Mouse (Mus musculus) thymus, postnatal 4 days (tissue): ENCODE results near the gene Arhgap8.
"Not testable (repeated sequence)": the region's sequence is repeated elsewhere in the genome, so short reads cannot be mapped to it uniquely, and the experiment has no call there.

Experiments used
- DNase-seq: peaks from one replicate; pipeline ENCODE4 v3.0.0; 2021

Arhgap8 gene

GRCm38 (mm10) chr15:84698189-84698588 is 21.7 kb upstream of the Arhgap8 start:
- DNase-seq = no peak

GRCm38 (mm10) chr15:84700147-84700794 is 19.6 kb upstream of the Arhgap8 start:
- peak; percentile 84 for DNase-seq

GRCm38 (mm10) chr15:84701947-84702346 is 17.9 kb upstream of the Arhgap8 start:
- peak; percentile 49 for DNase-seq

- DNase-seq = no peak
These were observed 17.2 kb upstream of the Arhgap8 start for GRCm38 (mm10) chr15:84702391-84703345.

DNA sequence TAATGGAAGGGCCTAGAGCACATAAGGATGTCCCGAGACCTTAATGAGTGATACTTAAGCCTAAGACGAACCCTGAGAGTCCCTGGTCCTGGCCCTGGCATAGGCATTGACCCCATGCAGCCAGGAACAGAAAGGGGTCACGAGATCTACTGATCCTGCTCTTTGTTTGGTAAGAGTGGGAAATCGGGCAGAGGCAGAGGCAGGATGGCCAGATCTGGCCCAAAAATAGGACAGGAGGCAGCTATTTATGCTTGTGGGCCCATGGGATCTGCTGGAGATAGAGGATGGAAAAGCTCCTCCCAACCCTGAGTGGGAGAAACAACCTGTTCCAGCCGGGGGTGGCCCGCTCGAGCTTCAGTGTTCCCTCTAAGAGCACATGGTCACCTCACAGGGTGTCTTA is 15.9 kb upstream of the Arhgap8 start:
- DNase-seq = no peak

DNA sequence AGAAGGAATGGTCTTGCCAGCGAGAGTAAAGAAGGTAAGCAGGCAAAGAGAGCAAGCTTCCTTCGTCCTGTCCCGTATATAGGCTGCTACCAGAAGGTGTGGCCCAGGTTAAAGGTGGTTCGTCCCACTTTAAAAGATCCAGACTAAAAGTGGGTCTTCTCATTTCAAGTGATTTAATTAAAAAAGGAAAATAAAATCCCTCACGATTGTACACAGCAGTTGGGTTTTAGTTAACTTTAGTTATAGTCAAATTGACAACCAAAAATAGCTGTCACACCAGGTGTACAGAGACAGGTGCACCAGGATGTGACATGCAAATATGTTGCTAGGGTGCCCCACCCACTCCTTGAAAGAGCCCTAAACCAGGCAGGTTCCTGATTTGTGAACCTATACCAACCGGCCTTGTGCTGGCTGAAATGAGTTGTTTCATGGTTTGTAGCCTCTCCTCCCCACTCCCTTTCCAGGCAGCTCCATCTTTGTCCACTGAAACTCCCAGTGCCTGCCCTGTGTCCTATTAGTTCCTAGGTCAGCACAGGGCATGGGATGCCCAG is 14.4 kb upstream of the Arhgap8 start:
- DNase-seq = no peak

DNA sequence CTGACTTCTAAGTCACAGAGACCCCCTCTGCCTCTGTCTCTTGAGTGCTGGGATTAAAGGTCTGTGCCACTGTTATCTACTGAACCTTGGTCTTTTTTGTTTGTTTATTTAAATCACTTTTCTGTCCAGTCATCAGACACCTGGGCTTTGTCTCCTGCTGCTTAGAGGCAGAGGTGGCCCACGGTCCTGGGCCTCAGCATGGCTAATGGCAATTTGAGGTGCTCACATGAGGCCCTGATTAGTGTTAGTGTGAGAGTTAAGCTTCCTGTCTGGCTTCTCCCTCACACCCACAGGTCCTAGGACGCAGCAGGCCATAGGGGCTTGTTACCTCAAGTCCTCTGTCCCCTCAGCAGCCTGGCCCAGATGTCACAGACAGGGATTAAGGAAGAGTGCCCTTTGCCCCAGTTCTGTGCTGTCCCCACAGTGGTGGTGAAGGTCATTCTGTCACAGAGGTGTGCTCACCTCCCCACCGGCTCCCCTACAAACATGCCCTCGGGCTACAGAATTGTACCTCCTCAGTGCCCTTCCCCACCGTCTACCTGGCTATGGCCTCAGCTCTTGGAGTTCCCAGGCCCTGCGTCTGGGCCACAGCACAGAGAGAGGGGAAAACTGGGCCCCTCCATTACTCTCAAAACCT is 12.8 kb upstream of the Arhgap8 start:
- DNase-seq = no peak

DNA sequence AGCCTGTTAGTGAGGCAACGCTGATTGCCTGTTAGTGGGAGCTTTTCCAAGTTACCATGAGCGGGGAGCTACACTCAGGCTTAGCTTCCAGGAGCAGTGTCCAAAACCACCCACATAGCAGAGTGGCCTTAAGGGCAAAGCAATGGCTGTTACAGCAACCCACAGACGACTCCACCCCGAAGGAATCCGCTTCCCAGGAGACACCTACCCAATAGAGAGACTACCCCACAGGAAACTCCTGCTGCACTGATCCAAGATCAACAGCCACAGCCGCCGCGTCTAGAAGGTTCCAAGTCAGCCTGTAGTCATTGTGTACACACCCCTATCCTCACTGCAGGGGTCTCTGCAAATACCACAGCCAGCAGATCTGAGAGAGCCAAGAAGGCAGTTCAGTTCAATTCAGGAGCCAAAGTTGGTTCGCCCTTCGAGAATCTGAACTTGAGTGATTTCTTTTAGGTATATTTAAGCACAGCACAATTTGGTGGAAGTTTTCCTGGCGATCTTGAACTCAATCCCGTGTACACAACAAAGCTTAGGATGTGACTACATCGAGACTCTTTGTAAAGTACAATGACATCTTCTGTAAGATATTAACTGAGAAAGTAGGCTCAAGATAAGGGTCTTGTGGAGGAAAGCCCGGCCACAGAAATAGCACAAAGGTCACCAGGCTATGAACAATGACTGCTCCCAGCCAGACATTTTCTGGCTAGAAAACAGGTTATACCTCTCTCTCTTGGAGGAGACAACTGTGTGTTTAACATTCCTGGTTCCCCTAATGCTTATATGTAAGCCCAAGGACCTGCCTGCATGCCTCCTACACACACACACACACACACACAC is 7.1 kb upstream of the Arhgap8 start:
- no peak for DNase-seq

- peak; percentile 42 for DNase-seq
These were observed 5.1 kb upstream of the Arhgap8 start for GRCm38 (mm10) chr15:84714730-84715129.

GRCm38 (mm10) chr15:84715132-84715531 is 4.7 kb upstream of the Arhgap8 start:
- no peak for DNase-seq

DNA sequence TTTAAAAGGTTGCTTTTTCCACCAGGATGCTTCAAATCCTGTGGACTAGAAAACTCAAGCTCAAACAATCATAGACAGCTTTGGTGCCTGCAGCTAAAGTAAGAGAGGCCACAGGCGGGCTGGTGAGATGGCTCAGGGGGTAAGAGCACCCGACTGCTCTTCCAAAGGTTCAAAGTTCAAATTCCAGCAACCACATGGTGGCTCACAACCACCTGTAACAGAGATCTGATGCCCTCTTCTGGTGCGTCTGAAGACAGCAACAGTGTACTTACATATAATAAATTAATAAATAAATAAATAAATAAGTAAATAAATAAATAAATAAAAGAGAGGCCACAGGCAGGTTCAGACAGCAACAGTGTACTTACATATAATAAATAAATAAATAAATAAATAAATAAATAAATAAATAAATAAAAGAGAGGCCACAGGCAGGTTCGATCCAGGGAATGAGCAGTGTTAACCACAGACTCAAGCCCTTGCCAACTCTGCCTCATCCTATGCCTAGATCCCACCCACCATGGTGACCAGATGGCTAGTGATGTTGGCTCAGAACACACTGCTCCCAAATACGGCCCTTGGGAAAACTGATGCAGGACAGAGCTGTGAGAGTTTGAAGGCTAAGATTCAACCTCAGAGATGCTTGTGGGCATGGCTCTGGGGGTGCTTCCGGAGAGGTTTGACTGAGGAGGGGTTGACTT is 2.1 kb upstream of the Arhgap8 start:
- DNase-seq = not testable (repeated sequence)

- no peak for DNase-seq
These were observed 1.1 kb upstream of the Arhgap8 start for GRCm38 (mm10) chr15:84718785-84719184.

DNA sequence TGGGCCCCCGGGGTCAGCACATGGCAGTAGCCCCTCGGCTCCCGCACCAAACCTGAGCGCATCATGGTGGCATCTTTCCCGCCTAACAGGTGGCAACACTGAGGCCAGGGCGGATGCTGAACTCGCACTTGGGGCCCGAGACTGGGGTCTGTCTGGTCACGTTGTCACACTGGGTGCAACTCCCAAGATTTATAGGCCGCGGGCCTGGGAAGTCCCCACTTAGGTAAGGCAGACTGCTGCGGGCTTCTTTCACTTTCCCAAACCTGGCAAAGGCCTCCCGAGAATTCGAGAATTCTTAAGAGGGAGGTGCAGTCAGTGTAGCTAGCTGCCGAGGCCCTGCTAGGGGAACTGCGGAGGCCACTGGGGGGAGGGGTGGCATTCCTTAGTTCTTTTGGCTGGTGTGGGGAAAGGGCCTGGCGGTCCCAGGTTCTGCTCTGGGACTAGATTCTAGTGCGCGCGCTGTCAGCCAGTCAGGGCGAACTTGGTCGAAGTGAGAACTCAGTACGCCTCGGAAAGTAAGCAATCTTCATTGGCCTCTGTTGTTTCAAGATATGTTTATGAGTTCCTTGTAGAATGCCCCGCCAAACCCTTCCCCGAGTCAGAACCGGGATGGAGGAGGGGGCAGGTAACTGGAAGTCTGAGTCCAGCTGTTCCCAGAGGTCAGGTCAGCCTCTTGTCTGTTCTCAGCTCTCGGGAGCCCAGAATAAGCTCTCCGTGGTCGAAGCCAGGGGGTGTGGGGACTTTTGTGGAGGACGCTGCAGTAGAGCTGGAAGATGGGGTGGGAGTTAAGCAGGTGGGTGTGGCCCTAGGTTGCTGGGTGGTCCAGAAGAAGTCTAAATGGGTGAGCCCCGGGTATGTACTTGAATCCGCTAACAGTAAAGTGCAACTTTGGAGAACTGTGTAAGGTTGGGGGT is 696 bp downstream of the Arhgap8 start:
- DNase-seq = no peak

GRCm38 (mm10) chr15:84723656-84724055 is 3.8 kb downstream of the Arhgap8 start:
- DNase-seq = not testable (repeated sequence)

DNA sequence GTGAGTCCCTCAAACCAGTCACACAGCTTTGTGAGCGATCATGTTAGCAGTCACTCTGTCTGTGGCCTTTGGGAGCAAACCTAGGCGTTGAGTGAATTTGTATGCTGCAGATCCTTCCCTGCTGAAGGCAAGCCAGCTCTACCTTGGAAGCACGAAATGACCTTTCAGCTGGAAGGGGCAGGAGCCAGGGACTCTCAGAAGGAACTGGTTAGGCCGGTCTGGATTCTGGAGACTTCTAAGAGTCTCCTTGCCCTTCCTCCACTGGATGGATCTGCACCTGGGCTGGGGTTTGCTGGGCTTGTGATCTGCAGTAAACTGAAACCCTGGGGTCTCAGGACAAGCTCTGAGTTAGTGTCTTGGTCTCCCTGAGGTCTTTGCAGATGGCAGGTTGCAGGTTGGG is 4.3 kb downstream of the Arhgap8 start:
- DNase-seq = no peak

- no peak for DNase-seq
These were observed 9.8 kb downstream of the Arhgap8 start for GRCm38 (mm10) chr15:84729685-84730084.

GRCm38 (mm10) chr15:84730893-84731292 is 11.0 kb downstream of the Arhgap8 start:
- no peak for DNase-seq

DNA sequence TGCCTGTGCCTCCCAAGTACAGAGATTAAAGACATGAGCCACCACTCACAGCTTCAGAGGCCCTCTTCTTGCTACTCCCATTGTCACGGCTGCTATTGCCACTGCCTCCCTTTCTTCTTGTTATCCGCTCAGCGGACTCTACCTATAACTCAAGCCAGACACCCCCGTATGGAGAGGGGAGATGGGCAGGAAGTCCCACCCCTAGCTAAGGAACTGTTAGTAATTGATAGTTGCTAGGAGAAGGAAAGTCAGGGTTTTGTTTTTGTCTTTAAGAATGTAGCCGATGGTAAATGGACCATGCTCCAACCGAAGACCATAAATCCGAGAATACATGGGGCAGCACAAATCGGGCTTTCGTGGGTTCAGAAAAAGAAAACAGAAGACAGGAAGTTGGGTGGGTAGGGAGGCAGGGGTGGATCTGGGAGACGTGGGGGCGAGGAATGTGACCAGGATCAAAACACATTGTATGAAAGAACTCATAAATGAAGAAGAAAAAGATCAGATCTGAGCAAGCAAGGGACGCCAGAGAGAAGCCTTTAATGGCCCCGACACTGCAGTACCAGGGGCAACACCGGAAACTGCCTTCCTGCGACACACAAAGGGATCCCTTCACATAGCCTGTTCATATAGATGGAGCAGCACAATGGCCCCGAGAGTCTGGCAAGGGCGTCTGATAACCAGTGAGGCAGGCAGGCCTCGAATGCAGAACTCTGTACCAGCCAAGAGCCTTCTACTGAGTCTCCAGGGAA is 12.0 kb downstream of the Arhgap8 start:
- DNase-seq = no peak

DNA sequence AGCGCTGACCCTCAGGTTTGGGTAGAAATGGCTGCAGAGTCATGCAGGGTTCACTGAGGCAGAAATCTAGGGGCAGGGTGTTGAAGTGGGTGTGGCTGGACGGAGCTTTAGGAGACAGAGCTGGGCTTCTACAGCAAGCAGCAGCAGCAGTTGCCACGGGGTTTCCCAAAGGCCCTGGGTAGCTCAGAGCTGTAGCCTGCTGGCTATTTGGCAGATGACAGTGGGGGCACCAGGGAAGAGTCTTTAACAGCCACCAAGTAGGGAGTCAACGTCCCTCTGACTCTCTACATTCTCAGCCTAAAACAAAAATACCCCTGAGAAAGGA is 12.5 kb downstream of the Arhgap8 start:
- DNase-seq = no peak
